Mouse (Mus musculus): ENCODE results near the gene Spint1. TPM values are rescaled to one million over a fixed set of nuclear protein-coding genes. Genes with fewer than 3 reads are reported as not detected.

Gene Spint1
- total and polyA plus RNA-seq, 3 experiments, result not detected

DNA sequence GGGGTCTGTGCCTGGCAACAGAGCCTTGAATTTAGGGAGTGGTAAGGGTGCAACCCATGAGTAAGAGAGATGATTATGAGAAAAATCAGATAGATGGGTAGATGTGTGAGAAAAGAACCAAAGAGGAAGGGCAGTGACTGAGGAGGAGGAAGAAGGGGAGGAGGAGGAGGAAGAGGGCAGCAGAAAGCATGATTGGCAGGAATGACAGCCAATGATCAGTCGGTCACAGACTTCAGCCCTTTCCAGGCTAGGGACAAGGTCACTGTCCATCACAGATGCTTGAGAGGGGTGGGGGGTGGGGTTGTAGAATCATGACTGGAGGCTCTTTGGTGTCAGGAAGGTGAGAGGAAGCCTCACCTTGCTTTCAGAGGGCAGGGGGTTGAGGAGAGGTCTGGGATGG lies 23.4 kb downstream of the Spint1 start:
- Histone ChIP-seq H3K4me1 (ENCODE audit: control insufficient read depth in 1 of 2, insufficient read depth in 2 of 2, low read length in 2 of 2) (peaks cover 4 to 17% of the 10 kb centered on the region in 2 experiments; a peak in 3 of 4 replicates), H3K79me2 (ENCODE audit: control insufficient read depth, insufficient read depth, low read length, poor library complexity) (no peaks in the 10 kb centered on the region), H3K4me3 (ENCODE audit: control insufficient read depth in 1 of 2, insufficient read depth in 1 of 2, low read depth in 2 of 2, low read length in 2 of 2) (no peak overlapping the region), H3K27ac (ENCODE audit: control insufficient read depth, low read depth, low read length) (no peak overlapping the region), H3K27me3 (ENCODE audit: control insufficient read depth in 1 of 2, insufficient read depth in 2 of 2, low read length in 2 of 2) (peaks cover 0 to 3% of the 10 kb centered on the region in 2 experiments; a peak in 2 of 4 replicates), H3K9ac (ENCODE audit: control insufficient read depth, low read depth, low read length, poor library complexity, severe bottlenecking) (no peak overlapping the region), H3K36me3 (ENCODE audit: control insufficient read depth in 1 of 2, insufficient read depth in 2 of 2, low read length in 2 of 2) (peaks cover 0 to 6% of the 10 kb centered on the region in 2 experiments; a peak in 1 of 4 replicates), H3K9me3 (replicated peaks; ENCODE audit: insufficient read depth, low read length) (no peaks in the 10 kb centered on the region)
- peak; percentile 67 for DNase-seq (ENCODE audit: low read depth, low spot score)
- no peak for TF ChIP-seq USF1 (IDR thresholded peaks at IDR 0.05; ENCODE audit: low read depth, low read length)
- no peak for TF ChIP-seq SMC3 (IDR thresholded peaks at IDR 0.05; ENCODE audit: low read depth, low read length)
- TF ChIP-seq USF2 (IDR thresholded peaks at IDR 0.05; ENCODE audit: borderline replicate concordance in 1 of 2, insufficient read depth in 1 of 2, low read depth in 1 of 2, low read length in 2 of 2), result no peak
- TF ChIP-seq POLR2A (IDR thresholded peaks at IDR 0.05; ENCODE audit: control insufficient read depth in 1 of 2, insufficient read depth in 1 of 2, low read depth in 1 of 2, low read length in 2 of 2, poor library complexity in 1 of 2), result no peak
- TF ChIP-seq ZKSCAN1 (IDR thresholded peaks at IDR 0.05; ENCODE audit: low read depth, low read length), result no peak
- TF ChIP-seq MYB (IDR thresholded peaks at IDR 0.05; ENCODE audit: low read depth, low read length), result no peak
- TF ChIP-seq UBTF (IDR thresholded peaks at IDR 0.05; ENCODE audit: borderline replicate concordance, insufficient read depth, low read depth, low read length), result no peak
- no peak for TF ChIP-seq E2F4 (IDR thresholded peaks at IDR 0.05; ENCODE audit: borderline replicate concordance, low read depth, low read length)
- no peak for TF ChIP-seq NELFE (IDR thresholded peaks at IDR 0.05; ENCODE audit: low read depth, low read length)
- no peak for TF ChIP-seq GABPA (IDR thresholded peaks at IDR 0.05; ENCODE audit: low read depth, low read length)
- TF ChIP-seq ZC3H11A (IDR thresholded peaks at IDR 0.05; ENCODE audit: low read depth, low read length), result no peak
- TF ChIP-seq CHD1 (IDR thresholded peaks at IDR 0.05; ENCODE audit: low read depth, low read length), result no peak
- TF ChIP-seq ZMIZ1 (IDR thresholded peaks at IDR 0.05; ENCODE audit: low read depth, low read length), result no peak
- no peak for TF ChIP-seq POLR2AphosphoS2 (IDR thresholded peaks at IDR 0.05; ENCODE audit: low read length)
- no peak for TF ChIP-seq GATA1 (IDR thresholded peaks at IDR 0.05; ENCODE audit: low read depth, low read length)
- TF ChIP-seq EP300 (IDR thresholded peaks at IDR 0.05; ENCODE audit: low read depth in 1 of 2, low read length in 2 of 2), result no peak
- no peak for TF ChIP-seq TCF12 (IDR thresholded peaks at IDR 0.05; ENCODE audit: low read depth, low read length)
- TF ChIP-seq KAT2A (conservative IDR thresholded peaks at IDR 0.05; ENCODE audit: low read depth, low read length), result no peak

DNA sequence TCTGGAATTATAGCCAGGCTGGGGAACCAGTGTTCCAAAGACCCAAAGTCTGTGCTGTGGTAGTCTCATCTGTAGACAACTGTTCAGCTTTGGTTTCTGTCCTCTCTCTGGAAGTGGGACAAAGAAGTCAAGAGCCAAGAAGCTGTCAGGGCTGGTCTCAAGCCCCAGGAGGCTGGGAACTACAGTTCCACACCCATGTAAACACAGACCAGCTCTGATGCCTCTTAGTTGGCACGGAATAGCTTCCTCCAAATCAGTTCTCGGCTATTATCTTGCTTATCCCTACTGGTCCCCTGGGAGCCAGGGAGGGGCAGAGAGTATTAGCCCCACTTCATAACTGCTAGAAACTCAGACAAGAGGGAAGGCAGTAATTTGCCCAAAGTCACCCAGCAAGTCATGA lies 24.2 kb downstream of the Spint1 start:
- Histone ChIP-seq H3K27ac (ENCODE audit: control insufficient read depth, low read depth, low read length) (no peak overlapping the region), H3K27me3 (ENCODE audit: control insufficient read depth in 1 of 2, insufficient read depth in 2 of 2, low read length in 2 of 2) (peaks cover 0 to 1% of the 10 kb centered on the region in 2 experiments; a peak in 2 of 4 replicates), H3K4me3 (ENCODE audit: control insufficient read depth in 1 of 2, insufficient read depth in 1 of 2, low read depth in 2 of 2, low read length in 2 of 2) (no peak overlapping the region), H3K9me3 (replicated peaks; ENCODE audit: insufficient read depth, low read length) (no peaks in the 10 kb centered on the region), H3K4me1 (ENCODE audit: control insufficient read depth in 1 of 2, insufficient read depth in 2 of 2, low read length in 2 of 2) (peaks cover 4 to 17% of the 10 kb centered on the region in 2 experiments; a peak in 3 of 4 replicates), H3K36me3 (ENCODE audit: control insufficient read depth in 1 of 2, insufficient read depth in 2 of 2, low read length in 2 of 2) (peaks cover 0 to 6% of the 10 kb centered on the region in 2 experiments; a peak in 1 of 4 replicates), H3K79me2 (ENCODE audit: control insufficient read depth, insufficient read depth, low read length, poor library complexity) (no peaks in the 10 kb centered on the region), H3K9ac (ENCODE audit: control insufficient read depth, low read depth, low read length, poor library complexity, severe bottlenecking) (no peak overlapping the region)
- DNase-seq (ENCODE audit: low read depth, low spot score), result no peak
- no peak for TF ChIP-seq SIN3A (IDR thresholded peaks at IDR 0.05; ENCODE audit: low read length)
- no peak for TF ChIP-seq RAD21 (IDR thresholded peaks at IDR 0.05; ENCODE audit: low read depth, low read length)
- no peak for TF ChIP-seq GATA1 (IDR thresholded peaks at IDR 0.05; ENCODE audit: low read depth, low read length)
- TF ChIP-seq BHLHE40 (IDR thresholded peaks at IDR 0.05; ENCODE audit: borderline replicate concordance, low read depth, low read length), result no peak
- TF ChIP-seq ELF1 (IDR thresholded peaks at IDR 0.05; ENCODE audit: low read depth, low read length), result no peak
- no peak for TF ChIP-seq POLR2AphosphoS2 (IDR thresholded peaks at IDR 0.05; ENCODE audit: low read length)
- TF ChIP-seq MYC (IDR thresholded peaks at IDR 0.05; ENCODE audit: low read depth, low read length), result no peak
- no peak for TF ChIP-seq USF1 (IDR thresholded peaks at IDR 0.05; ENCODE audit: low read depth, low read length)
- no peak for TF ChIP-seq CHD1 (IDR thresholded peaks at IDR 0.05; ENCODE audit: low read depth, low read length)
- no peak for TF ChIP-seq UBTF (IDR thresholded peaks at IDR 0.05; ENCODE audit: borderline replicate concordance, insufficient read depth, low read depth, low read length)
- no peak for TF ChIP-seq E2F4 (IDR thresholded peaks at IDR 0.05; ENCODE audit: borderline replicate concordance, low read depth, low read length)
- TF ChIP-seq ZC3H11A (IDR thresholded peaks at IDR 0.05; ENCODE audit: low read depth, low read length), result no peak
- TF ChIP-seq ZNF384 (IDR thresholded peaks at IDR 0.05; ENCODE audit: low read depth, low read length), result no peak
- no peak for TF ChIP-seq MEF2A (IDR thresholded peaks at IDR 0.05; ENCODE audit: extremely low read depth, insufficient replicate concordance, low read depth, low read length, poor library complexity, severe bottlenecking)
- TF ChIP-seq ZKSCAN1 (IDR thresholded peaks at IDR 0.05; ENCODE audit: low read depth, low read length), result no peak
